Mouse (Mus musculus) natural killer cell, adult 2 months (primary cell): Measurements from ENCODE around the gene Adam15.

Source experiments
- DNase-seq, 2 experiments: peaks; one replicate each; pipeline ENCODE4 v3.0.0; 2022; ENCODE audit warnings: low spot score in 2 of 2

Adam15 gene

DNA sequence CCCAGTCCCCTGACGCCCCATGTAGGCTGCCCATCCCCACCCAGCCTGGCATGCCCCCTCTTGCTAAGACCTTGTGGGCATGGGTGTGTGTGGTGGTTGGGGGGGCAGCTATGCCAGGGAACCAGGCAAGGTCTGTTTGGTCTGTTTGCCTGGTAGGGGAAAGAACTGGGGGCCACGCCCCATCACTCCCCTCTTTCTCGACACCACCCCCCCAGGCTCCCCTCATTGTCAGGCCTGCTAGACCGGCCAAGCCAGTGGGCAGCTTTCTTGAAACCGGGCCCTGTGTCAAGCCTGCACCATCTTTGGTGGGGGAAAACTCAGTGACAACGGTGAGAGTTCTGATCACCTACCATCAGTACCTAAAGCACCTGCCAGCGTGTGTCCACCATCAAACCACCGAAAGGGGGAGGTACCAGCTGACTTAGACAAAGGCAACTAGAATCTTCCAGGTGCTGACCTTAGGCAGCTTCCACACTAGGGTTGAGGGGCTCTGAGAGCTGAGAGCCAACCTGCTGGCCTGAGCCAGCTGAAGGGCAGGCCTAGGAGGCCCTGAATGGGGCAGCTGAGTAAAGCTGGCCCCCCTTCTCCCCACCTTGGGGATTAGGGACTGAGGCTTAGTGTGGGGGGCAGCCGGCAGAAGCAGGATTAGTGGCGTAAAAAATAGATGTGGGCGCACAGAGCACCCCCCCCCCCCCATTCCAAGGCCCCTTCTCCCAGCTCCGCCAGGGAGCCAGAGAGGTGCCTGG lies 34.7 kb upstream of the Adam15 start:
- no peak for DNase-seq

DNA sequence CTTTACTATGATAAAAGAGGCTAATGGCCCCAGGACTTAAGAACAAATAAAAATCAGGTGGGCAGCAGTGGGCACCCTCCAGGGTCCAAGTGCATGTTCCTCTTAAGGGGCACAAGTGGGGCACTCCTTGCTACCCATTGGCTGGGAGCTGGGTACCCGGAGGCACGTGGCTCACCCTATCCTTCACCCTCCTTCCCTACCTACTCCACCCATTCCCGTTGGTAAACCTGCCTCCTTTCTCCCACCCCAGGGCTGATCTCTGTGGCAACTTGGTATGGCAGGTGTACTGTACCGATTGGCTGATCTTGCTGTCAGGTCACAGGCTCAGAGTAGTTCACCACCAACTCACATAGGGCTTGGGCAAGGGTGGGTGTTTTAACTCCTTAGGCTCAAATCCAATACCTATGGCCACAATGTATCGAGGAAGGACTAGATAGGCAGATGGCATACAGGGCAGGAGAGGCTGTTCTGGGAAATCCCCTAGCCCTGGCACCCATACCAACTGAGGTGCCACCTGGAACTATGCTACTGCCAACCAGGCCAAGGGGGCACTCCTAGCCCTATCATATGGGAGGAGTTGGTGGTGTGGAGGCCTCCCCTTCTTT lies 34.0 kb upstream of the Adam15 start:
- DNase-seq = no peak

DNA sequence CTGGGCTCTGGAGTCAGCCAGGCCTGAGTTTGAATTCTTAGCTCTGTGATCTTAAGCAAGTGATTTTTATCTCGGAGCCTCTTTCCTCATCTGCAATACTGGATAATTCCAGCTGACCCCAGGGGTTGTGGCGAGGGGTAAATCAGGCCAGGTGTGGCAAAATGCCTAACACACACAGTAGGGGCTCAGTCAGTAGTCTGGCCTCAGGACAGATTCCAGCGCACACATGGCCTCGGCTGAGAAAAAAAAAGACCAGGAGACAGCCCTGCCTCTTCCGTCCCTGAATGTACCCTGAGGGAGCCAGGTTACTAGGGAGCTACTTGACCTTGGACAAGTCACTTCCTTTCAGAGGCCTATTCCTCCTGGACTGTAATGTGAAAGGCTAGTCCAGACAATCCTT lies 33.2 kb upstream of the Adam15 start:
- DNase-seq = no peak

- DNase-seq = no peak
These were observed 32.5 kb upstream of the Adam15 start for GRCm38 (mm10) chr3:89382033-89382882.

DNA sequence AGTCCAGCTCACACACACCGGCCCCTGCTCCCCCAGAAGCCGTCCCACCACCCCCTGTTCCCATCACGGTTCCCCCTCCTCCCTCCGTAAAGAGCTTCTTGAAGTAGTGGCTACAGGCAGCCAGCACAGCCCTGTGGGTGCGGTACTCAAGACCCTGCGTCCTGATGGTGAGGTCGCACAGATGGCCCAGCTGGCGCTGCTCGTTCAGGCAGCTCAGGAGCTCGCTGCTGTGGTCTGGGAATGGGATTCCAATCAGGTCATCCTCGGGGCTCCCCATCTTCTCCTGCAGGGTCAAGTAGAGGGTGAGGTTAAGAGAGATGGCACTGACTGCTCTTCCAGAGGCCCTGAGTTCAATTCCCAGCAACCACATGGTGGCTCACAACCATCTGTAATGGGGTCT lies 31.4 kb upstream of the Adam15 start:
- DNase-seq = no peak

- DNase-seq = no peak
These were observed 30.9 kb upstream of the Adam15 start for GRCm38 (mm10) chr3:89380711-89381110.

GRCm38 (mm10) chr3:89380291-89380690 lies 30.5 kb upstream of the Adam15 start:
- no peak for DNase-seq

DNA sequence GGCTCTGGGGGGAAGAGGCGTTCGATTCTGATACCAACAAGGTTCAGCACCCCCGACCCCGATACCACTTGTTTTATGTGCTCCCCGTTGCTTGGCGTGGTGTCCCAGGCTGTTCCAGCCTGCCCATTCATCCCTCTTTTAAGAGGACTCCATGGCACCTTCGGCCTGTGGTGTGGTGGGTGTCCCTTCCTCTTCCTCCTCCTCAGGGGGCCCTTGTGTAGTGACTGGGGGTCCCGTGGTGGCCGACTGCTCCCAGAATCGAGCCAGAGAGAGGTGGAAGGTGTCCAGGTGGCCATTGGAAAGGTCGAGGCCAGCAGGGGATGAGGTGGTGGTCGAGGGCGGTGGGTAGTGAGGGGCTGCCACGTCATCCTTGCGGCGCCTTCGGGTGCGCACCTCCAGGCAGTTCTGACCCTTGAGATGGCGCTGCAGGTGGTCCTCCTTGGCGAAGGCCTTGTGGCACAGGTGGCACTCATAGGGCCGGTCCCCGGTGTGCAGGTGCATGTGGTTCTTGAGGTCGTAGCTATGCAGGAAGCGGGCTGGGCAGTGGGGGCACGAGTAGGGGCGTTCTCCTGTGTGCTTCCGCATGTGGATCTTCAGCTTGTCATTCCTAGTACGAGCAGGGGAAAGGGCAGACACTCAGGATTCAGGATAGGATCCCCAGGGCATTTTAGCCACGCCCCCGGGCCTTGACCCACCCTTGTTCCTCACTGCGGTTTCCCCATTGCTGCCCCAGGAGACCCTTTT lies 29.8 kb upstream of the Adam15 start:
- no peak for DNase-seq

GRCm38 (mm10) chr3:89378394-89379067 lies 28.7 kb upstream of the Adam15 start:
- DNase-seq = peak; percentile 42 to 68

- no peak for DNase-seq
These were observed 28.0 kb upstream of the Adam15 start for GRCm38 (mm10) chr3:89377831-89378230.

- no peak for DNase-seq
These were observed 23.9 kb upstream of the Adam15 start for GRCm38 (mm10) chr3:89373581-89374231.

- no peak for DNase-seq
These were observed 17.5 kb upstream of the Adam15 start for GRCm38 (mm10) chr3:89367338-89367737.

DNA sequence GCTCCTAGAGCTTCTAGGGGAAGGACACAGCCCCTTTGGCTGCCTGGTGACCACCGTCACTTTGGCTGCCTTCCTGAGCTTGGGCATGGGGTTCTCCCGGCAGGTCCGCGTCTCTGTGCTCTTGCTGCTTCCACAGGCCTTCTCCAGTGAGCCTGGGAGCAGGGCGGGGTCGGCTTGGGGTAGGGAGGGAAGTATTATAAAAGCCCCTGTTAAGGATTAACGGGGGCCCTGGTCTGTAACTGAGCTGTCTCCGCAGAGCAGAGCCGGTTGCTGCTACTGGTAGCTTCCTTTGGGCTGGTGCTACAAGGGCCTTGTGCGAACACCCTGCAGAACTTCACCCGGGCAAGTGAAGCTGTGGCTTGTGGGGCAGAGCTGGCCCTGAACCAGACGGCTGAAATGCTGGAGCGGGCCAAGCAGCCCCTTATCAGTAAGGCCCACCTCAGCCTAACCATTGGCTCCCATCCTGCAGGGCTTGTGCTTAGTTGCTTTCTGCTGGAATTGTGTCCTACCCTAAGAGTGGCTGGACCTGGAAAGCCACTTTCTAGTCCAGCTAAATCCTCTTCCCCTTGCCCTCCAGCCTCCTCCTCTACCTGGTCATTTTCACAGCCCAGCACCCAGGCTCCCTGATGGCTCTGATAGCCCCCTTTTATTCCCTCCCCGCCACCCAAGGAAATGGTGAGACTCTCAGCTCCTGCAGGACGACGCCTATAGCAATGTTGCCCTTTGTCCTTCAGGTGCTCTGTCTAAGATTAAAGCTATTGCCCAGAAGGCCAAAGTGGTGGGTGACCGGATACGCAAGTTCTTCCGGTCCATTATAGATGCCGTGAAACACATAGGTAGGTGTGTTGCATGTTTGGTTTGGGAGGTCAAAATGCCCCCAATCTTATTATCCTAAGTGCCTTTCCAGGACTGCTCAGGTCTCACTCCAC lies 16.0 kb upstream of the Adam15 start:
- no peak for DNase-seq

DNA sequence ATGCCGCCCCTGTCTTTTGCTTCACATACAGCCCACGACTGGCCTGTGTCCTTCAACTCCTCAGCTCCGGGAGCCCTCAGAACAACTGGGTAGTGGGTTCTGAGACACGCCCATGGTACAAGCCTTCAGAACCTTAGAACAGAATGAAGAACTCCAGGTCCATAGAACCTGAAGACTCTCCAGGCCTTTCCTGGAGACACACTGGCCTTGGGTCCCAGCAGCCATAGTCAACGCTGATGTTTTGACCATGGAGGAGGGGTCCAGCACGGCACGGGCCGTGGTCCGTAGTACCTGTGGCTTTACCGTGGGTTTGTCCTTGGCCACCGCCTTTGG lies 15.3 kb upstream of the Adam15 start, which contains the start of gene Dcst1:
Gene Dcst1, minus strand, starts transcription at position 101 of the 333 bp plus-strand sequence.
- DNase-seq = no peak

DNA sequence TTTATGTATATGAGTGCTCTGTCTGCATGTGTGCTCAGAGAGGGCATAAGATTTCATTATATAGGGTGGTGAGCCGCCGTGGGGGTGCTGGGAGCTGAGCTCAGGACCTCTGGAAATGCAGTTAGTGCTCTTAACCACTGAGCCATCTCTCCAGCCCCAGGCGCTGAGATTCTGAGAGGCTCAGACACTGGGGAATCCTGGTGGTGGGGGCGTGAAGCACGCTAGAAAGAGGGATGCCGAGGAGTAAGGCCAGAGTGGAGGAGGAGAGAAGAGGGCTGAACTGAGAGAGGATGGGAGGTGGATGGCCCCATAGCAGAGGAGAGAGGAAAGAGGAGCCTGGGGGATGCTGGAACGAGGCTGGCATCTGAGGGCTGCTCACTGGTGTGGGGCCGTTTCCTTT lies 14.8 kb upstream of the Adam15 start:
- DNase-seq = no peak

DNA sequence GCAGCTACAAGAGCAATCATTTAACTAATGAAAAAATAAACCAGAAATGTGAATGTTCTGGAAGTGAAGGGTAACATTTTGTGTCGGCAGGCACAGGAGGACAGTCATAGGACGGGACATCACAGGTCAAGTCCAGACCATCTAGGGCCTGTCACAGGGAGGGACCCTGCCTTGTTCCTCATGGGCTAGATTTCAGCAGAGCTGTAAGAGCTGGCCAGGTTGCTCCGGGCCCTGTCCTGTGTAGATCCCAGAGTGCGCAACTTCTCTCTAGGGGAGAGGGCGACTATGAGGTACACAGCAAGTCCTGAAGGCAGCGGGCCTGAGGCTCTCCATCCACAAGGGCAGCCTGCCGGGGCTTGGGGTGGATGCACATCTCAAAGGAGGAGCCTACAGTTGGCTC lies 11.9 kb upstream of the Adam15 start, which contains the start of gene Dcst2:
Gene Dcst2, plus strand, starts transcription at position 301 of the 400 bp plus-strand sequence.
- DNase-seq = no peak

DNA sequence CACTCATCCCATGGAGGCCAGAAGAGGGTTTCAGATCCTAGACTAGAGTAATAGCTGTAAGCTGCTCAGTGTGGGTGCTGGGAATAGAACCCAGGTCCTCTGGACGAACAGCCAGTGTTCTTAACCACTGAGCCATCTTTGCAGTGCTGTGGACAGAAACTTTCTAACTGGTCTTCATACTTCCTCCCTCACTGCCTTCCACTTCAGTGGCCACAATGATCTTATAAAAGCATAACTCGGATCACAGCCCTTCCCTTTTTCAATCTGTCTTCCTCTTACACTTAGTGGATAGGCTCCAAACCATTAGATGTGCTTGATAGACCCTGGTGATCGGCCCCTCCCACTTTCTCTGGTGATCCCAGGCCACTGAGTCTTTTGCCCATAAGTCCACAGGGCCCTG lies 10.4 kb upstream of the Adam15 start:
- DNase-seq = no peak

- DNase-seq = no peak
These were observed 9.8 kb upstream of the Adam15 start for GRCm38 (mm10) chr3:89359630-89360029.

DNA sequence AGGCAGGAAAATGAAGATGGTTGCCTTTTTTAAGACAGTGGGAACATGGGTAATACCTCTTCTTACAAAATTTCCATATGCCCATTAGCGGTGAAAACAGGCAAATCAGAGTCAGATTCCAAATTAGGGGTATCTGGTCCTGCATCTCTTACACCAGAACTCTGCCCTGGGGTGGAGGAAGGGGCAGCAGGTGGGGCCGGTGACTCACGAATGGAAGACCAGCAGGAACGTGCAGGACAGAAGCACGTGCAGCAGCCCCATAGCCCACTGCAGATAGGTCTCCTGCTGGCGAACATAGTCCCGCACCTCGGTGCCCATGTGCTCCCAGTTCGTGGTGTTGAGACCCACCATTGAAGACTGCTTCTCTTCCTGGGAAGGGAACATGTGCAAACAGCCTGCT lies 6.2 kb upstream of the Adam15 start:
- no peak for DNase-seq

GRCm38 (mm10) chr3:89355512-89355902 lies 5.7 kb upstream of the Adam15 start:
- no peak for DNase-seq
